Mouse (Mus musculus) A20 (cell line): ENCODE results near the gene Cox8a.

Experiments used
- DNase-seq: peaks from one replicate; pipeline ENCODE4 v3.0.0-alpha.2; 2011; ENCODE audit warnings: low read depth, low spot score

The Cox8a gene

DNA sequence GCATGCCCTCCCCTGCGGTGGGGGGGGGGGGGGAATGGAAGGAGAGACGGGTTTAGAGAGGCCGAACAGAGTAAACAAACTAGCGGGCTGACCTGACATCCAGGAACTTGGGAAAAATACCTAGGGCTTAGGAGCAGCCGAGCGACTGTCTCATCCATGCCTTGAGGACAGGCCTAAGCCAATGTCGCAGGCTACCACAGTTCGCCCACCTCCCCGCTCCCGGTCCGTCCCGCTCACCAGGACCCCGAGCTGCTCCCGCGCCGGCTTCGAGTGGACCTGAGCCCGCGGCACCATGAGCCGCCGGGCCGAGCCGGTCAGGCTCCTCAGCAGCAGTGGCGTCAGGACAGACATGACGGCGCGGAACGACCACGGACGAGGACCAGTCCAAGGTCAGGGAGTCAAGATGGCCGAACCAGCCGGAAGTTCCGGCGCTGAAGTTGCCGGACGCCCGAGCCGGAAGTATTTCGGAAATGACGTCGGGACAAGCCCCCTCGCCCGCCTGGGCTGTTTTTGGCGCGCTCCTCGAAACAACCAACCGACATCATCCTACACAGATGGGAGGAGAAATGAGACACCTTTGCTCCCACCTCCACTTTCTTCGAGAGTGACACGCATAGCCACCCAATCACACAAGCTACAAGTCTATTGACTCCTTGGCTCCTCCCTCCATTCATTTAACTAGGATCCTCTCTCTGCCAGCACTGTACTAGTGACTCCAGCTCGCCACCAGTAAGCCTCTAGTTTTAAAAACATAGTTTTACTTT lies at the start of gene Cox8a:
TSS of gene Cox8a (minus strand) at position 455 of the 764 bp plus-strand sequence.
- DNase-seq: peak; percentile 98

DNA sequence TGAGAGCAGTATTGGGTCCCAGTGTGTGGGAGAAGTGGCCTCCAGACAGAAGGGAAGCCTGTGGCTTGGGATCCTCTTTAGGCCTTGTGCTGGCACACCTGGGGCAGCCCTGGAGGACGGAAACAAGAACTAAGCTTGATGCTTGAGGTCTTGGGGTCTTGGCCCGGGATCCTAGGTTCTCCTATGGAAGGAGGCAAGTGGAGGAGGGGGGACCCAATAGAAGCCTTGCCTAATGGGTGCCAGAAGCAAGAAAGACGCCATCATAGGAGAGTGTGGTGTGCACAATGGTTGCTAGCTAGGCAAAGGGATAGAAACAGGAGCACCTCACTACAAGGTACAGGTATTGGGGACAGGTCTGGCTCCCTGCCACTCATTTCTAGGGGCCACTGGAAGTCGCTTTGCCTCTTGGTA lies 49.0 kb upstream of the Cox8a start:
- DNase-seq: no peak

- DNase-seq: no peak
These were observed 48.2 kb upstream of the Cox8a start for GRCm38 (mm10) chr19:7265478-7266191.

DNA sequence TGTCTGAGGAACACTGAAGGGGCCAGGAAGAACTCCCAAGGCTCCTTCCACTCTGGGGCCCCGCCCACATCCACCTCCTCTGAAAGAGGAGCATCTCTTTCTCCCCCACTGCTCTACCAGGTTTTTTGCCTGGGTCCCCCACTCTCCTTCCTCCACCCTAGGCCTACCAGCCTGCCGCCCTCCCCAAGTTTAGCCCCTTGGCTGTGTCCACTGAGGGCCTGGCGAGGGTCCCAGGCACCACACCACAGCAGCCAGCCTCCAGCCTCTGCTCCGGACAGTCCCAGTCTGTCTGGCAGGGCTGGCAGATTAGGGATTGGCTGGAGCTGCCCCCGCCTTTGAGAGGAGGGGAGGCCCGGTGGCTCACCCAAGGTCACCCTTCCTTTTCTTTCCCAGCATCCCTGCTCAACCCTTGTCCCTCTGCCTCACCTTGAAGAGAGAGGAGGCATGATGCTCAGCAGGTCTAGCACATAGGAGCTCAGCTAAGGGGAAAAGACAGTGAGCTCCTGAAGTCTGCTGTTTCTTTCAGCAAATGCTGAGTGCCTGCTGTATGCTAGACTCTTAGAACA lies 47.4 kb upstream of the Cox8a start:
- DNase-seq: no peak

GRCm38 (mm10) chr19:7264088-7264765 lies 46.8 kb upstream of the Cox8a start:
- peak; percentile 79 for DNase-seq

- no peak for DNase-seq
These were observed 45.2 kb upstream of the Cox8a start for GRCm38 (mm10) chr19:7262592-7262991.

DNA sequence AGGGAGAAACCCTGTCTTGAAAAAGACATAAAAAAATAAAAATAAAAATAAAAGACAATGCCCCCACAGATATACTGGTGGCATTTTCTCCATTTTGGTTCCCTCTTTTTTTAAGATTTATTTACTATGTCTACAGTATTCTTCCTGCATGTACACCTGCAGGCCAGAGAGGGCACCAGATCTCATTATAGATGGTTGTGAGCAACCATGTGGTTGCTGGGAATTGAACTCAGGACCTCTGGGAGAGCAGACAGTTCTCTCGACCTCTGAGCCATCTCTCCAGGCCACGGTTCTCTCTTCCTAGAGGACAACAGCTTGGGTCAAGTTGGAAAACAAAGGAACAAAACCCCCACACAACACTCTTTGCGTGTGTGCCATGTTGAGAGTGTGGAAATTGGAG lies 44.5 kb upstream of the Cox8a start:
- no peak for DNase-seq

DNA sequence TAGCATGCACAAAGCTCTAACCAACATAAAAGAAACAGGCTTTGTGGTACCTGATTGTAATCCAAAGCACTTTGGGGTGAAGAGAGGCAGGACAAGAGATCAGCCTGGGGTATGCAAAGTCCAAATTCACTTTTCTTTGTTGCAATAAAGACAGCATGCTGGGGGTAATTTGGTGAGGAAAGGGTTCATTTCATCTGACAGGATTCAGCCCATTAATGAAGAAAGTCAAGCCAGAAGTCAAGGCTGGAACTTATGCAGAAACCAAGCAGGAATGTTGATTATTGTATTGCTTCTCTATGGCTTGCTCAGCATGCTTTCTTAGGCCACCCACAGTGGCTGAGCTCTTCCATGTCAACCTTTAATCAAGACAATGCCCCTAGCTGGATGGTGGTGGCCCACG lies 44.1 kb upstream of the Cox8a start:
- DNase-seq: no peak

GRCm38 (mm10) chr19:7257881-7258280 lies 40.5 kb upstream of the Cox8a start:
- no peak for DNase-seq

DNA sequence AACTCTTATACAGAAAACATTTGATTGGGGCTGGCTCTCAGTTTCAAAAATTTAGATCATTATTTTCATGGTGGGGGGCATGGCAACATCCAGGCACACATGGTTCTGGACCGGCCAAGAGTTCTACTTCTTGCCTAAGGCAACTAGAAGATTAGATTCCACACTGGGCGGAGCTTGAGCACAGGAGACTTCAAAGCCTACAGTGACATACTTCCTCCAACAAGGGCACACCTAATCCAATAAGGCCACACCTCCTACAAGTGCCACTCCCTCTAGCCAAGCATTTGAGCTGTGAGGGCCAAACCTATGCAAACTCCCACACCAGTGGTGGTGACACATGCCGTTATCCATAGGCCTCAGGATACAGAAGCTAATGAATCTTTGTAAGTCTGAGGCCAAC lies 28.6 kb upstream of the Cox8a start:
- no peak for DNase-seq

- peak; percentile 98 for DNase-seq
These were observed 23.6 kb upstream of the Cox8a start, which contains the start of gene Naa40 for GRCm38 (mm10) chr19:7240782-7241690. Gene Naa40 (minus strand): TSS chr19:7241183.

GRCm38 (mm10) chr19:7240291-7240690 lies 22.9 kb upstream of the Cox8a start:
- DNase-seq: peak; percentile 69

DNA sequence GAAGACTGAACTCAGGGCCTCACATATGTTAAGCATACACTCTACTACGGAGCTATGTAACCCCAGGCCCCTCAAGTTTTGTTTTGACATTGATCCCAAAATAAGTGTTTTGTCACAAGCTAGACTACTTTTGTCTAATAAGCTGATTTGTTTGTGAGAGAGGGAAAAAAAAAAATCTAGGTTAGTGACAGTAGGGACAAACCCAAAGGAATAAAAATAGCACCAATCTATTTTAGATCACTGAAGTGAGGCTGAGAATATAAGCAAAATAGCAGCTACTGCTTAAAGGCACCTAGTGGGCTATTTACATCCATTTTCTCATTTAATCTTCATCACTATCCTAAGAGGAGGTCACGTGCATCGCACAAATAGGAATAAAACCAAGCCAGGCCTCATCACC lies 22.2 kb upstream of the Cox8a start:
- DNase-seq: no peak

- DNase-seq: no peak
These were observed 19.3 kb upstream of the Cox8a start for GRCm38 (mm10) chr19:7236742-7237141.

GRCm38 (mm10) chr19:7236011-7236410 lies 18.6 kb upstream of the Cox8a start:
- no peak for DNase-seq

- no peak for DNase-seq
These were observed 18.0 kb upstream of the Cox8a start for GRCm38 (mm10) chr19:7235461-7235860.

- DNase-seq: peak; percentile 82
These were observed 17.3 kb upstream of the Cox8a start for GRCm38 (mm10) chr19:7234537-7235221.

DNA sequence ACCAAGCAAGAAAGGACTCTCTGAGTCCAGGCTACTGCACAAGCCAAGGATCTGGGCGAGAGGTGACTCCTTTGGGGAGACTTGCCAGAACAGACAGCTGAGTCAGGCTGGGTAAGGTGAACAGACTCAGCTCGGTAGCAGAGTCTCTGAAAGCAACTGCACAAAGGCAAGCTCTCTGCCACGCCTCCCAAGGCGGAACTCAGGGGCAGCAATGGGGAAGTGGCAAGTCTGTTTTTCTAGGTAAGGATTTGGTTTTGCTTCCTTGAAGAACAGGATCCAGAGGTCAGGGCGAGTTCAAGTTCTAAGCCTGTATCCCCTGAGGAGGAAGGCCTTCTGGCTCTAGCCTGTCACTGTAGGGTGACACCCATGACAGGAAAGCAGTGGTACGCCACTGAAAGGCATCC lies 9.1 kb upstream of the Cox8a start:
- no peak for DNase-seq

DNA sequence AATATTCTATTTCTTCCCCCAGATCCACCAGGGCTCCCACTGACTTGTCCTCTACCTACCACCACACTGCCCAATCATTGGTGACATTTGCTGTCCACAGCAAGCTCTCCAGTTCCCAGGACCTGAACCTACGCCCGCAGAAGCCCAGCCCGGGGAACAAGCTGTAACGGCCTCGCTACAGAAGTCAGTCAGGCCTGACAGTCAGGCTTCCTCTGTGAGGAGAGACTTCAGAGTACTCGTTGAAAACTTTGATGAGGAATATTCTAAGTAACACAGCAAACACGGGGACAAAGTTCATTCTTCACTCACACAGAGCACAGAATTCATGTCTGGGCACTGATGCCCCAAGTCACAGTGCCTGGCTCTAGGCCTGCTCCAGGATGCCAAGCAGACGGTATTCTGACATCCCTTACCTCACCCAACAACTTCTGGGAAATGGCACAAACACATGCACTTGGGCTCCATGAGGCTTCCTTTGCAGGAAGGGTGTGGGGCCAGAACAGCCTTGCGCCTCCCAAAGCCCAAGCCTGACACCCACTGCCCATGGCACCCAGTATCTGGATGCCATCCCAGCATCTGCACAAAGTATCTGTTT lies 7.8 kb upstream of the Cox8a start:
- no peak for DNase-seq

DNA sequence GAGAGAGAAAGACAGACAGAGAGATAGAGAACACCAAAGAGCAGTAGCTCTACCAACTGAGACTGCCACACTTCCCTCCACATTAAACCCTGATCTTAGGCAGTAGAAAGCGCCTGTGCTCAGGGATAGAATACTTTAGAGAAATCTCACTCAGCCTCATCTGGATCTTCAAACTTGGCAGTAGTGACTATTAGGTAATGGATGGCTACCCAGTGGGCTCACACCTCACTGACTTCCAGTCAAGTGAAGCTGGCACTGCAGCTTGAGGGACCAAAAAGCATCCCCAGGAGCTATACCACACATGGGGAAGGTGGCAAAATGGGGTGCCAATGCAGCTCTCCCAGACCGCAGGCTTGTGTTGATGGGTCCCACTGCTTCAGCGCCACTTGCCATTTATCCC lies 6.8 kb upstream of the Cox8a start:
- no peak for DNase-seq
